Mouse (Mus musculus): ENCODE results near the gene Csnk2b. TPM values are rescaled to one million over a fixed set of nuclear protein-coding genes. Genes with fewer than 3 reads are reported as not detected.
A peak's percentile ranks its signal among the peaks of the same experiment; 100 is the strongest.

Csnk2b gene
- polyA plus RNA-seq, 1 experiment from 2014 or later = 246 TPM

DNA sequence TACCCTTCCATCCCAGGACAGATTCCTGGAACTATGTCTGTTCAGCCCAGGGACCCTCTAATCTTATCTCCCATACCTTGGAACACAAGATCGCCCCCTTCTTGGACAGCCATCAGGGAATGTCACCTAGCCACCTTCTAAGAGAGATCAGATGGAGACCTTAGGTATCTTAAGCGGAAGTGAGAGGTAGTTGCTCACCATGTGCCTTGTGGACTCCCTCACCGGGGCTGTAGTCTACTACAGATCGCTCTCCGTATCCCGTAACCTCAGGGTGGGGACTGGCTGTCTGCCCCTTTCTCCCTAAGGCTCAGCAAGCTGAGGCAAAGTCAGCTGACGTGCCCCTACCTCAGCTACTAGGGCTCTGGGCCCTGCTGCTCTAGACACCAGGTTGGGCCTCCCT is 17.8 kb downstream of the Csnk2b start:
- WGBS = 84% methylated on average over 7 of the region's 7 CpGs
- H3K4me1 ChIP-seq = peaks cover 38% of the 10 kb centered on the region

GRCm38 (mm10) chr17:35103221-35103690 is 18.6 kb downstream of the Csnk2b start:
- no peak overlapping the region for H3K27ac ChIP-seq
- H3K4me1 ChIP-seq = peaks cover 38% of the 10 kb centered on the region
- peaks cover 65% of the 10 kb centered on the region for H3K36me3 ChIP-seq
- DNase-seq (ENCODE audit: low spot score) = no peak
- H3K9me3 ChIP-seq = no peaks in the 10 kb centered on the region
- WGBS = 64% methylated on average over 6 of the region's 6 CpGs
- no peaks in the 10 kb centered on the region for H3K27me3 ChIP-seq (ENCODE audit: insufficient read depth, poor library complexity, severe bottlenecking)
- H3K4me3 ChIP-seq = no peak overlapping the region

More for the DNA sequence above, 17.8 kb downstream of the Csnk2b start:
- no peaks in the 10 kb centered on the region for H3K27me3 ChIP-seq (ENCODE audit: insufficient read depth, poor library complexity, severe bottlenecking)
- no peak overlapping the region; the same call in 1 of the 2 replicates for H3K27ac ChIP-seq
- no peaks in the 10 kb centered on the region for H3K9me3 ChIP-seq
- H3K36me3 ChIP-seq = peaks cover 57% of the 10 kb centered on the region
- no peak overlapping the region for H3K4me3 ChIP-seq
- DNase-seq (ENCODE audit: low spot score) = no peak

DNA sequence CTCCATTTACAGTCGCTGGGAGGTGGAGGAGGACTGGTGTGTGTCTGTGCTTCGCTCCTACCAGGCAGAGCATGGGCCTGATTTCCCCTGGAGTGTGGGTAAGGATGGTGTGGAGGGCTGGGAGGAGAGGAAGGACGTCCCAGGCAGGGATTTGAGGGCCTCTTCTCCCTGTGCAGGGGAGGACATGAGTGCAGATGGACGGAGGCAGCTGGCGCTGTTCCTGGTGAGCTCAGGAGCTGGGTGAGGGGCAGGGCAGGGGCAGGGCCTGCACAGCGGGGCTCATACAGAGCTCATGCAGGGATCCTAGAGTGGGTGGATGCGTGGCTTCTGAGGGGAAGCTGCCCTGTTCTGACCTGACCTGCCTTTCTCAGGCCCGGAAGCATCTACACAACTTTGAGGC is 19.6 kb downstream of the Csnk2b start:
- peaks cover 71% of the 10 kb centered on the region for H3K36me3 ChIP-seq
- 81% methylated on average over 8 of the region's 8 CpGs for WGBS
- peaks cover 38% of the 10 kb centered on the region for H3K4me1 ChIP-seq
- H3K4me3 ChIP-seq = no peak overlapping the region
- DNase-seq (ENCODE audit: low spot score) = no peak
- no peaks in the 10 kb centered on the region for H3K9me3 ChIP-seq
- peak overlapping the region; percentile 19; the same call in 1 of the 2 replicates for H3K27ac ChIP-seq
- H3K27me3 ChIP-seq (ENCODE audit: insufficient read depth, poor library complexity, severe bottlenecking) = no peaks in the 10 kb centered on the region

- no peak for DNase-seq (ENCODE audit: low spot score)
- no peak overlapping the region for H3K4me3 ChIP-seq
- no peaks in the 10 kb centered on the region for H3K27me3 ChIP-seq (ENCODE audit: insufficient read depth, poor library complexity, severe bottlenecking)
- H3K36me3 ChIP-seq = peaks cover 82% of the 10 kb centered on the region
- 85% methylated on average over 11 of the region's 11 CpGs for WGBS
- no peak overlapping the region for H3K27ac ChIP-seq
- peaks cover 36% of the 10 kb centered on the region for H3K4me1 ChIP-seq
- H3K9me3 ChIP-seq = no peaks in the 10 kb centered on the region
These were observed 20.7 kb downstream of the Csnk2b start for GRCm38 (mm10) chr17:35101161-35101560.

GRCm38 (mm10) chr17:35100196-35100765 is 21.6 kb downstream of the Csnk2b start:
- WGBS = 63% methylated on average over 10 of the region's 10 CpGs
- H3K4me1 ChIP-seq = peaks cover 31% of the 10 kb centered on the region
- no peak overlapping the region for H3K4me3 ChIP-seq
- no peak for DNase-seq (ENCODE audit: low spot score)
- peak overlapping the region; percentile 3; the same call in 1 of the 2 replicates for H3K27ac ChIP-seq
- no peaks in the 10 kb centered on the region for H3K27me3 ChIP-seq (ENCODE audit: insufficient read depth, poor library complexity, severe bottlenecking)
- H3K9me3 ChIP-seq = no peaks in the 10 kb centered on the region
- peaks cover 90% of the 10 kb centered on the region for H3K36me3 ChIP-seq

GRCm38 (mm10) chr17:35097164-35097655 is 24.6 kb downstream of the Csnk2b start:
- Histone ChIP-seq H3K4me1 (peaks cover 15% of the 10 kb centered on the region), H3K27me3 (ENCODE audit: insufficient read depth, poor library complexity, severe bottlenecking) (no peaks in the 10 kb centered on the region), H3K36me3 (peaks cover 93% of the 10 kb centered on the region), H3K9me3 (no peaks in the 10 kb centered on the region), H3K27ac (no peak overlapping the region), H3K4me3 (no peak overlapping the region)
- 82% methylated on average over 12 of the region's 12 CpGs for WGBS
- DNase-seq (ENCODE audit: low spot score) = no peak

GRCm38 (mm10) chr17:35096597-35096996 is 25.3 kb downstream of the Csnk2b start:
- Histone ChIP-seq H3K4me1 (peaks cover 13% of the 10 kb centered on the region), H3K4me3 (no peak overlapping the region), H3K9me3 (no peaks in the 10 kb centered on the region), H3K27ac (peak overlapping the region; percentile 23; the same call in 1 of the 2 replicates), H3K36me3 (peaks cover 93% of the 10 kb centered on the region), H3K27me3 (ENCODE audit: insufficient read depth, poor library complexity, severe bottlenecking) (no peaks in the 10 kb centered on the region)
- WGBS = 90% methylated on average over 12 of the region's 12 CpGs
- DNase-seq (ENCODE audit: low spot score) = no peak

DNA sequence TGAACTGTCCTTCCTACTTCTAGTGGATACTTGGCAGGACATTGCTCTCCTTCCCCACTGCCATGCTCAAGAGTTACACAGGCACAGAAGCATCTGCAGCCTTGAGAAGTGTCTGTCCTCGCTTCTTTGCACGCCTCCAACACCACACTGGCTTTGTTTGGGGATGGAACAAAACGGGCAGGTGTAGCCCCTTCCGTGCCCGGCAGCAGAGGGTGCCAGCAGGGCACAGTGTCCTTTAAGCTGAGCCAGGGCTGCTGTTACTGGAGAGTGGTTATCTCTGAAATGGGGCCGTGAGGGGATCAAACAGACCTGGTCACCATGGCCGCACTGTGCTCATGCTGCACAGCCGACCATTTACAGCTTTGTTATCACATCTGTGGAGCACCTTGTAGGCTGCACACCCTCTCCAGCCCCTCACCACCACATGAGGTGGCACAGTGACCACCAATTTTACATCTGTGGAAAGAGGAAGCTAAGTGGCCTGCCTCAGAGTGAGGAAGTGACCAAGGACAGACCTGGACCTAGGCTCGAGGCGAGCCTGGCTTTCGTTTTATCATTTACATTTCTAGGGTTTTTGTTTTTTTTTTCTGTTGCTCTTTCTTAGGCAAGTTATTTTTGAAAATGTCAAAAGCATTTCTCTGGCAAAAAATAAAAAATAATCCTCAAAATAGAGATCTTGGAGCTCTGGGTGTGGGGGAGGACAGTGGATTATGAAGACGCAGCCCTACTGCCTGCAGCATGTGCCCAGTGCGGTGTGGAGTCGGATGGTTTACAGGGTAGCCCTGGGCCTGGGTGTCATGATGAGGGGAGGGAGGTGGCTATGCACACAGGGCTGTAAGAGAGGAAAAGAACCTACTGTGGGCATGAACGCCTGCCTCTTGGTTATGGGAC is 27.1 kb downstream of the Csnk2b start:
- Histone ChIP-seq H3K27me3 (ENCODE audit: insufficient read depth, poor library complexity, severe bottlenecking) (no peaks in the 10 kb centered on the region), H3K4me1 (peaks cover 12% of the 10 kb centered on the region), H3K4me3 (no peak overlapping the region), H3K9me3 (no peaks in the 10 kb centered on the region), H3K27ac (0 out of 2 replicates have a peak overlapping the region, but pooled peaks have one; percentile 6), H3K36me3 (peaks cover 82% of the 10 kb centered on the region)
- whole genome bisulfite sequencing = 81% methylated on average over 15 of the region's 15 CpGs
- no peak for DNase-seq (ENCODE audit: low spot score)

DNA sequence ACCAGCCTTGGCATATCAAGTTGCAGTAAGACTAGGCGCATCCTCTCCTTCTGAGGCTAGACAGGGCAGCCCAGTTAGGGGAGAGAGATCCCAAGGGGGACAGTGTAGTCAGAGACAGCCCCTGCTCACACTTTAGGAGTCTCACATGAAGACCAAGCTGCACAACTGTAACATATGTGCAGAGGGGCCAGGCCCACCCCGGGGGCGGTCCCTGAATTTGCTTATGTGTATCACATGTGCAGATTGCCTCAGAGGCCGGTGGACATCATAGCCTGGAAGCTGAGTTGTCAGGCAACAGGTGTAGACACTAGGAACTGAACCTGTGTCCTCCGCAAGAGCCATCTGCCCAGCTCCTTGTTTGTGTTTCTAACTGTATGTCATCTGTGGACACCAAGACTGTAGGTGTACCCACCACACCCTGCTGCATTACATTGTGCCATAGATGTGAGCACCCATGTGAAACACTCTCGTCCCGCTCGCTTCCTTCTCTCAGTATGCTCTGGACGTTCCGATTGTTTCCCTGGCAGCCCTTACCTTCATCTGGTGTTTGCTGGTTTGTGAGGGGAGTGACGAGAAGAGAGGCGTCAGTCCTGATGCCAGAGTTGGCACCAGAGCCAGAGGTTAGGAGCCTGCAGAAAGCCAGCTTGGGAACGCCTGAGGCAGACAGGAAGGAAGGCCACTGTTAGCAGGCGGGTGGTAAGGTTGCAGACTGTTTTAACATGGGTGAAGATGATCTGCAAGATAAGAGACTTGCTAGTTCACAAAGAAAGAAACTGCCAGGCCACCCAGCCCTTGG is 29.3 kb downstream of the Csnk2b start:
- H3K4me1 ChIP-seq = peaks cover 17% of the 10 kb centered on the region
- H3K27ac ChIP-seq = no peak overlapping the region
- no peak for DNase-seq (ENCODE audit: low spot score)
- H3K27me3 ChIP-seq (ENCODE audit: insufficient read depth, poor library complexity, severe bottlenecking) = no peaks in the 10 kb centered on the region
- H3K36me3 ChIP-seq = peaks cover 65% of the 10 kb centered on the region
- H3K4me3 ChIP-seq = no peak overlapping the region
- 89% methylated on average over 14 of the region's 14 CpGs for WGBS
- H3K9me3 ChIP-seq = no peaks in the 10 kb centered on the region

- H3K9me3 ChIP-seq = no peaks in the 10 kb centered on the region
- no peak for DNase-seq (ENCODE audit: low spot score)
- peak overlapping the region; percentile 99; the same call in 1 of the 2 replicates for H3K27ac ChIP-seq
- H3K27me3 ChIP-seq (ENCODE audit: insufficient read depth, poor library complexity, severe bottlenecking) = no peaks in the 10 kb centered on the region
- peak overlapping the region; percentile 82 for H3K4me3 ChIP-seq
- peaks cover 17% of the 10 kb centered on the region for H3K4me1 ChIP-seq
- peaks cover 43% of the 10 kb centered on the region for H3K36me3 ChIP-seq
- 65% methylated on average over 8 of the region's 8 CpGs for WGBS
These were observed 31.5 kb downstream of the Csnk2b start for GRCm38 (mm10) chr17:35090166-35090932.

- peaks cover 31% of the 10 kb centered on the region for H3K36me3 ChIP-seq
- peaks cover 17% of the 10 kb centered on the region for H3K4me1 ChIP-seq
- H3K27ac ChIP-seq = peak within 1 kb of the TSS; percentile 99
- H3K4me3 ChIP-seq = peak within 1 kb of the TSS; percentile 82
- DNase-seq (ENCODE audit: low spot score) = peak; percentile 96
- 3% methylated on average over 67 of the region's 67 CpGs for WGBS
- no peaks in the 10 kb centered on the region for H3K9me3 ChIP-seq
- H3K27me3 ChIP-seq (ENCODE audit: insufficient read depth, poor library complexity, severe bottlenecking) = no peaks in the 10 kb centered on the region
These were observed 32.8 kb downstream of the Csnk2b start, which contains the start of gene Abhd16a for GRCm38 (mm10) chr17:35088825-35089644. Abhd16a (plus strand) TSS chr17:35089263.

Measured in heart, embryonic 10.5 days (tissue).